Mouse (Mus musculus): ENCODE results near the gene Eif4g2.

GRCm38 (mm10) chr7:111078271-111078670 lies 4.6 kb downstream of the Eif4g2 start:
- TF ChIP-seq POLR2A (IDR thresholded peaks at IDR 0.05; ENCODE audit: control insufficient read depth, low read depth, low read length) (no peak), CTCF (IDR thresholded peaks at IDR 0.05; ENCODE audit: control insufficient read depth, insufficient read depth, insufficient replicate concordance, low read depth, low read length) (no peak)

Measured in testis, adult 2 months (tissue).